Mouse (Mus musculus) neural tube, embryonic 15.5 days (tissue): ENCODE results near the gene Srsf4. TPM values are rescaled to one million over a fixed set of nuclear protein-coding genes. Genes with fewer than 3 reads are reported as not detected.

ENCODE experiments used
- ATAC-seq: fragments of 200-750 bp; cut with Nextera tagmentation; 2 replicates; pipeline ENCODE4 v1.8.0; 2017; ENCODE audit warnings: mild to moderate bottlenecking, moderate TSS enrichment, moderate library complexity; ENCODE audit not compliant: low FRiP score
- H3K27ac ChIP-seq: fragments of 300-500 bp; sonication (generic); replicated peaks from 2 replicates; pipeline ENCODE4 v1.5.1; 2015; ENCODE audit warnings: mild to moderate bottlenecking, inconsistent platforms
- H3K27me3 ChIP-seq: fragments of 300-500 bp; sonication (generic); replicated peaks from 2 replicates; pipeline ENCODE4 v1.6.1; 2015; ENCODE audit warnings: inconsistent platforms
- H3K36me3 ChIP-seq: fragments of 300-500 bp; sonication (generic); 2 replicates; pipeline ENCODE4 v1.6.1; 2015; ENCODE audit warnings: inconsistent platforms
- H3K4me1 ChIP-seq: fragments of 300-500 bp; sonication (generic); 2 replicates; pipeline ENCODE4 v1.6.1; 2015; ENCODE audit warnings: inconsistent platforms
- H3K4me2 ChIP-seq: fragments of 300-500 bp; sonication (generic); 2 replicates; pipeline ENCODE4 v1.6.1; 2015; ENCODE audit warnings: inconsistent platforms, mild to moderate bottlenecking, moderate library complexity
- H3K4me3 ChIP-seq: fragments of 300-500 bp; sonication (generic); replicated peaks from 2 replicates; pipeline ENCODE4 v1.5.1; 2015; ENCODE audit warnings: mild to moderate bottlenecking, inconsistent platforms
- H3K9ac ChIP-seq: fragments of 300-500 bp; sonication (generic); replicated peaks from 2 replicates; pipeline ENCODE4 v1.6.1; 2015; ENCODE audit warnings: mild to moderate bottlenecking, inconsistent platforms
- H3K9me3 ChIP-seq: fragments of 300-500 bp; sonication (generic); replicated peaks from 2 replicates; pipeline ENCODE4 v1.6.1; 2016; ENCODE audit warnings: inconsistent platforms
- WGBS: fragments of 180-500 bp; shearing (Covaris S2); methylation state at CpG from one replicate; pipeline ENCODE4 v1.1.7; 2015; ENCODE audit warnings: mixed read lengths; 5-methylcytosine and 5-hydroxymethylcytosine counted together
- polyA plus RNA-seq: library from polyadenylated mRNA; unstranded; fragments of >200 nt; fragmentation: Nextera tagmentation; extraction: Ambion mirVana; gene quantifications from 2 replicates; pipeline ENCODE4 v1.2.1, GENCODE M21; 2015

Gene Srsf4
- polyA plus RNA-seq, 1 experiment from 2014 or later: 91.1 TPM

- Histone ChIP-seq H3K4me2 (no peak overlapping the region), H3K4me3 (no peak overlapping the region), H3K27ac (no peak overlapping the region), H3K9ac (no peak overlapping the region), H3K27me3 (peaks cover 21% of the 10 kb centered on the region), H3K36me3 (peaks cover 78% of the 10 kb centered on the region), H3K4me1 (peaks cover 5% of the 10 kb centered on the region; the same call in 1 of the 2 replicates), H3K9me3 (no peaks in the 10 kb centered on the region)
- no peak for ATAC-seq
- WGBS: 88% methylated on average over 6 of the region's 6 CpGs
Observed at GRCm38 (mm10) chr4:131929146-131929545, 55.7 kb downstream of the Srsf4 start.

- H3K4me2 ChIP-seq: no peak overlapping the region
- no peaks in the 10 kb centered on the region for H3K27me3 ChIP-seq
- no peaks in the 10 kb centered on the region for H3K9me3 ChIP-seq
- ATAC-seq: no peak
- no peak overlapping the region for H3K4me3 ChIP-seq
- no peak overlapping the region for H3K27ac ChIP-seq
- H3K4me1 ChIP-seq: no peaks in the 10 kb centered on the region
- H3K36me3 ChIP-seq: peaks cover 17% of the 10 kb centered on the region
- no peak overlapping the region for H3K9ac ChIP-seq
- WGBS: 63% methylated on average over 2 of the region's 2 CpGs
Observed at GRCm38 (mm10) chr4:131939459-131939858, 66.0 kb downstream of the Srsf4 start.

- Histone ChIP-seq H3K9me3 (no peaks in the 10 kb centered on the region), H3K27me3 (no peaks in the 10 kb centered on the region), H3K9ac (no peak overlapping the region), H3K4me1 (peaks cover 4% of the 10 kb centered on the region; the same call in 1 of the 2 replicates), H3K4me3 (no peak overlapping the region), H3K27ac (no peak overlapping the region), H3K4me2 (no peak overlapping the region), H3K36me3 (peaks cover 6% of the 10 kb centered on the region)
- WGBS: 90% methylated on average over 4 of the region's 4 CpGs
- ATAC-seq: no peak
Observed at GRCm38 (mm10) chr4:131940846-131941245, 67.4 kb downstream of the Srsf4 start.

DNA sequence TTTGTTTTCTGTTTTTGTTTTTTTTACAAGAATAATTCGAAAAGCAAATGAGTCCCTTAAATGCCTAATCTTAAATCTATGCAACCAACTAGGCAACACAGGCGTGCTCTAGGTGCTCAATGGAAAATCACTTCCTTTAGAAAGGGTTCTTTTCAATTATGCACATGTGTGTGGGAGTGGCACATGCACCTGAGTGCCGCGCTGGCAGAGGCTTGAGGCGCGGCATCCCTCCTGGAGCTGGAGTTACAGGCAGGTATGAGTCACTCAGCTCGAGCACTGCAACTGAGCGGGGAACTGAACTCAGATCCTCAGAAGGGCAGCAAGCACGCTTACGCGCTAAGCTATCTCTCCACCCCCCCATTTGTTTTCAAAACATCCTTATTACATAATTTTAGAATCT, 74.4 kb downstream of the Srsf4 start:
- no peak overlapping the region for H3K9ac ChIP-seq
- no peak for ATAC-seq
- WGBS: 94% methylated on average over 11 of the region's 11 CpGs
- no peak overlapping the region for H3K4me2 ChIP-seq
- no peaks in the 10 kb centered on the region for H3K36me3 ChIP-seq
- no peak overlapping the region for H3K27ac ChIP-seq
- H3K4me3 ChIP-seq: no peak overlapping the region
- H3K9me3 ChIP-seq: no peaks in the 10 kb centered on the region
- peaks cover 4% of the 10 kb centered on the region; the same call in 1 of the 2 replicates for H3K4me1 ChIP-seq
- no peaks in the 10 kb centered on the region for H3K27me3 ChIP-seq

GRCm38 (mm10) chr4:131949903-131950302, 76.5 kb downstream of the Srsf4 start:
- no peak overlapping the region for H3K4me3 ChIP-seq
- H3K27me3 ChIP-seq: no peaks in the 10 kb centered on the region
- H3K36me3 ChIP-seq: no peaks in the 10 kb centered on the region
- 14% methylated on average over 5 of the region's 5 CpGs for whole genome bisulfite sequencing
- no peak overlapping the region for H3K4me2 ChIP-seq
- H3K4me1 ChIP-seq: peaks cover 4% of the 10 kb centered on the region; the same call in 1 of the 2 replicates
- H3K9ac ChIP-seq: no peak overlapping the region
- H3K27ac ChIP-seq: no peak overlapping the region
- ATAC-seq: no peak
- H3K9me3 ChIP-seq: no peaks in the 10 kb centered on the region

DNA sequence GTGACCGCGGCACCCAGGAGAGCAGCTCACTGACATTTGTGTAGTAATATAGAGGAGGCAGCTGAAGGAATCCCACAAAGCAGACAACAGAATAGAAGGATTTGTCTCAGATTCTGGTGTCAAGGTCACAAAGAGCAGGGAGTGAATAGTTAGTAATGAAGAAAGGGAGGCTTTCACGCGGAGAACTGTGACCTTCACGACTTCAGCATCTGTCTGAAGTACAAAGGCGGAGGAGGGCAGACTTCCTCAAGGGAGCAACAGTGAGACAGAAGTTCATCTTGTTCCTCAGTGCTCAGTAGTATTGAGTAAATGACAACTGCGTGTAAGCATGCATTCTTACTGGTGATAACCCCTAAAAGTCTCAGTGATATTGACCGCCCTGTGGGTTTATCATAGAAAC, 77.2 kb downstream of the Srsf4 start:
- no peak for ATAC-seq
- 33% methylated on average over 8 of the region's 8 CpGs for WGBS
- Histone ChIP-seq H3K27me3 (no peaks in the 10 kb centered on the region), H3K9ac (no peak overlapping the region), H3K27ac (no peak overlapping the region), H3K4me3 (no peak overlapping the region), H3K4me2 (no peak overlapping the region), H3K9me3 (no peaks in the 10 kb centered on the region), H3K36me3 (0 out of 2 replicates have a peak, but pooled peaks cover 3% of the 10 kb centered on the region), H3K4me1 (peaks cover under 1% of the 10 kb centered on the region; the same call in 1 of the 2 replicates)

Other genes starting within 250 kb of the Srsf4 start
- 15.9 and 23.5 TPM in 2 replicates for gene Ptpru, start 35.3 kb upstream of the Srsf4 start, polyA plus RNA-seq
- gene Mecr, start 30.1 kb upstream of the Srsf4 start, polyA plus RNA-seq: 38.3 and 39.2 TPM in 2 replicates
- 0.22 TPM in 2 replicates for gene Tmem200b, start 48.2 kb downstream of the Srsf4 start, polyA plus RNA-seq
- not detected in 2 replicates for gene Gm10300, start 201.1 kb downstream of the Srsf4 start, polyA plus RNA-seq
- gene Epb41, start 201.7 kb downstream of the Srsf4 start, polyA plus RNA-seq: 48.1 and 51.3 TPM in 2 replicates